Mouse (Mus musculus) G1E (cell line): Measurements from ENCODE around the gene Marc2.

Experiments
- CTCF ChIP-seq: IDR thresholded peaks from 2 replicates; pipeline ENCODE4 v1.5.1; 2012; ENCODE audit warnings: low read depth, low read length, inconsistent platforms, mixed read lengths
- GATA1 ChIP-seq: IDR thresholded peaks from 2 replicates; pipeline ENCODE4 v1.6.1; 2012; ENCODE audit warnings: borderline replicate concordance, low read length, inconsistent platforms, mixed read lengths
- POLR2AphosphoS5 ChIP-seq: IDR thresholded peaks from 2 replicates; pipeline ENCODE4 v1.6.1; 2012; ENCODE audit warnings: low read depth, low read length, inconsistent platforms; ENCODE audit not compliant: insufficient replicate concordance
- TAL1 ChIP-seq: conservative IDR thresholded peaks from 2 replicates; pipeline ENCODE4 v1.6.1; 2012; ENCODE audit warnings: low read depth, low read length, inconsistent platforms, mixed read lengths

GRCm38 (mm10) chr1:184846973-184847372, 722 bp upstream of the Marc2 start:
- TF ChIP-seq CTCF (no peak), GATA1 (no peak), POLR2AphosphoS5 (no peak), TAL1 (no peak)
